Mouse (Mus musculus) kidney, adult 2 months (tissue): Measurements from ENCODE around the gene Barx1.

ENCODE experiments used
- CTCF ChIP-seq: fragments of 200-500 bp; conservative IDR thresholded peaks from 2 replicates; pipeline ENCODE4 v1.5.1; 2011; ENCODE audit warnings: low read depth, mild to moderate bottlenecking, control low read depth, low read length, moderate library complexity, mixed read lengths; ENCODE audit not compliant: insufficient read depth, insufficient read length
- POLR2A ChIP-seq: fragments of 200-500 bp; IDR thresholded peaks from one replicate; pipeline ENCODE4 v1.6.1; 2011; ENCODE audit warnings: low read depth, low read length, control low read depth

DNA sequence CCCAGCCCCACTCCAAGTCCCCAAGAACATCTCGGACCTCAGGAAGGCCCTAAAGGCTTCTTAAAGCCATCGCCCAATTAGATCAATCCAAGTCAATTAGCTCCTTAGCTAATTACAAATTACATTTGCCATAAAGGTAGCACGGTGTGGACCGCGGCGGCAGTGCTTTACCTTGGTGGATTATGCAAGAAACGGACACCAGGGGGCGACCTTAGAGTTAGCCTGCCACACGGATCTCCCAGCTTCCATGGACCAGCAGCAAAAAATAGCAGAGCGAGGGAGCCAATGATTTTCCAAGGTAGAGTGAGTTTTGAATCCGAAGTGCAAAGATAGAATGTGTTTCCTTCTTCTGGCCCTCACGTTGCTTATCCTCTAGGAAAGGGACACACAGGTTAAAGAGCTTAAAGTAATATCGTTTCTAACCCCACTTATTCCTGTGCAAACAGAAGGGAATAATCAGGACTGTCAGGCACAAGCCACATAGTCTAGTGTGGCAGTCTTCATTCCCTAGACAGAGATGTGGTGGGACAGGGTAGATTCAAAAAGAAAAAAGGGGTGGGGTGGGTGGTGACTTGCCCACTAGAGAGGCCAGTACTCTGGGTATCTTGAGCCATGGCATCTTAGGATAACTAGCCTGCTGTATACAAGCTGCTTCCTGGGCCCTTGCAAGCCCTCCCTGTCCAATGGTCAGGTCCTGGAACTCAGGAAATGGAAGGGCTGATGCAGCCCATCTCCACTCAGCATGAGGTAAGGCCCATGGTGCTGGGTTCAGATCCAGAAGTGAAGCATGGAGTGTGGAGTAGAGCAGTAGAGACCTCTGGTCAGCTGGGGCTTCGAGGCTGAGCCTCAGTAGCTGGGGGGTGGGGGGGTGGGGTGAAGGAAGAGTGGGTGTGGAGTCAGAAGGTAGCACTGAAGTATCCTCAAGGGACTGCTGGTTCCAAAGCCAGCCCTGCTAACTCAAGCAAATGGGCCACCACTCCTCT is 8.7 kb upstream of the Barx1 start:
- TF ChIP-seq POLR2A, result no peak
- peak; percentile 83 for TF ChIP-seq CTCF
